Mouse (Mus musculus): Measurements from ENCODE around the gene 2310046K23Rik. TPM values are rescaled to one million over a fixed set of nuclear protein-coding genes. Genes with fewer than 3 reads are reported as not detected.

Gene 2310046K23Rik
- not detected in 2 replicates for polyA plus RNA-seq (2015; fragmentation: Nextera tagmentation; extraction: Ambion mirVana)

DNA sequence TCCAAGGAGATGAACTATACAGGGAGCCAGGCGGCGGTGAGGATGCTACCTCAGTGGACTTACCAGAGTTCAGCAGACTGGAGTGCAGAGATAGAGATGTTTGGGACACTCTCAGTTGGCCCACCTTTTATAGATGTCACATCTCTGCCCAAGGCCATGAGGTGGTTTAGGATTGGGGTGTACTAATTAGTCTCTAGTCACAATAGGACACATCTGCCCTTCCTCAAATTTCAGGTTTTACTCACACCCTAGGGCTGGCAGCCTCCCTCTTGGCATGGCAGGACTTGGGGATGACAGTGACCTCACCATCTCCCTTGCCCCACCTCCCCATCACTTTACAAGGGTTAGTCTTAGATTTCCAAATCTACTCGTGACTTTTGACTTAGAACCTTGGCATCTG is at the start of gene 2310046K23Rik:
TSS of gene 2310046K23Rik (minus strand) at position 101 of the 400 bp plus-strand sequence.

DNA sequence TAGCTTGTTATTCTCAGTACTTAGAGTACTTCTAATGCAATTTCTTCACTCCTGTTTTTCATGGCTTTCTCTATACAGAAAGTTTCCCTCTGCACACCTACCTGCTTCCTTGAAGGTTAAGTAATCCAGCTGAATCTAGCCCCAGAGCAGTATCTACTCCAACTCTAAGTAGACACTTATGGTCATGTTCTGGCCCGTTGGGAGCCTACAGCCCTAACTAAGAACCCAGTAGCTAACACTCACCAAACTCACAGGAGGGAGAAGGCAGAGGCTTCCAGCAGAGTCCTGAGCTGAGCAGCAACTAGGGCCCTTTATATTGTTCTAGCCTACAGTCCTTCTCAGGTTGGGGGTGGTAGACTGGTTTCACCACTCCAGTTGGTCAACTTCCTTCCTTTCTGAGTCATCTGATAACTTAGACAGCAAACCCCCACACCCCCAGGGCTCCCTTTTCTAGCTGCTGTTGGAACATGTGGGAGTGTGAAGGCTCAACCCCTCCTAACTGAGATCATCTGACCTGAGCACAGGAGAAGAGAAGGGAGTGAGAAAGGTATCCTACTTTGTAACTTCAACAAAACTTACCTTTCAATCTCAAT is 39.2 kb upstream of the 2310046K23Rik start, which contains the start of gene Ivl:
TSS of gene Ivl (minus strand) at position 287 of the 593 bp plus-strand sequence.

DNA sequence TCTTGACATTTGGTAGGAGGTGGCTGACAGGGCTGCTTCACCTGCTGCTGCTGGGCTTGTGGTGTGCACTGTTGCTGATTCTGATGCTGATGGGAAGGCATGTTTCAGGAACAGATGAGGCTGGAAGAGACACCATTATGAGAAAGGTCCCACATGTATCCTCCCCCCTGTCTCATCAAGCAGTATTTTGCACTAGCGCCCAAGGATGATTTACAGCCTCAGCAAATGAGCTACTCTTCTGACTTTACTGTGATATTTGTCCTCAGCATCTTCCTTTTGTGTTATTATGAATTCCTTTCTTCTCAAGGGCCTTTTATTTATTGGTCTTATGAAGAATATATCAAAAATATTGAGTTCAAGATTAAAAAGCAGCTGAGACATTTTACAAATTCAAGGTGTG is 33.9 kb downstream of the 2310046K23Rik start, which contains the start of gene Sprr4:
TSS of gene Sprr4 (minus strand) at position 101 of the 400 bp plus-strand sequence.

DNA sequence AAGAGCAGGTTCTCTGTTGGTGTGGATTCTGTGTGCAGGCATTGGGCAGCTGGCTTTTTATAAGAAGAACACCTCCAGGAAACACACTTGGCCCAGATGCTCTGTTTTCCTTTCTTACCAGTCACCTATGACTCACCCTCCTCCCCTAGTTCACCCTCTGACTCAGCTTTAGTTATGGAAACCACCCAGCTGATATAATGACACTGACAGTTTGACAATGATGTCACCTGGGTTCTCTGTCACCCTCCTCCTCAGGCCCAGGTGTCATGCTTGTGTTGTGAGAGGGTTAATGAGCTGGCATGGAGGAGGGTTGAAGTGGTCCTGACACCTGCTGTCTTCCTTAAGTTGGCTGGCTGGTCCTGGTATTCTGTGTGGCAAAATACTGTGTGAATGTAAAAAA is 48.4 kb downstream of the 2310046K23Rik start, which contains the start of gene Sprr1a:
TSS of gene Sprr1a (minus strand) at position 33 of the 400 bp plus-strand sequence.

Other genes with a start within 250 kb of the 2310046K23Rik start
- 744 and 757 TPM in 2 replicates for gene Sprr2a3, start 249.1 kb downstream of the 2310046K23Rik start, polyA plus RNA-seq (2015; fragmentation: Nextera tagmentation; extraction: Ambion mirVana)
- 0.29 TPM in 1 of 2 replicates, not detected in the other for gene Sprr2b, start 217.9 kb downstream of the 2310046K23Rik start, polyA plus RNA-seq (2015; fragmentation: Nextera tagmentation; extraction: Ambion mirVana)
- gene Sprr2d, start 195.4 kb downstream of the 2310046K23Rik start, polyA plus RNA-seq (2015; fragmentation: Nextera tagmentation; extraction: Ambion mirVana): 0.19 TPM in 1 of 2 replicates, not detected in the other
- gene Sprr2e, start 182.4 kb downstream of the 2310046K23Rik start, polyA plus RNA-seq (2015; fragmentation: Nextera tagmentation; extraction: Ambion mirVana): not detected in 2 replicates
- gene Sprr2f, start 169.3 kb downstream of the 2310046K23Rik start, polyA plus RNA-seq (2015; fragmentation: Nextera tagmentation; extraction: Ambion mirVana): 0.65 TPM in 1 of 2 replicates, not detected in the other
- gene Sprr2h, start 148.8 kb downstream of the 2310046K23Rik start, polyA plus RNA-seq (2015; fragmentation: Nextera tagmentation; extraction: Ambion mirVana): 0.35 and 0.52 TPM in 2 replicates
- not detected in 2 replicates for gene Sprr2i, start 126.5 kb downstream of the 2310046K23Rik start, polyA plus RNA-seq (2015; fragmentation: Nextera tagmentation; extraction: Ambion mirVana)
- gene Sprr2j-ps, start 116.4 kb downstream of the 2310046K23Rik start, polyA plus RNA-seq (2015; fragmentation: Nextera tagmentation; extraction: Ambion mirVana): not detected in 2 replicates
- 5.9 and 6.0 TPM in 2 replicates for gene Gm9774, start 105.1 kb downstream of the 2310046K23Rik start, polyA plus RNA-seq (2015; fragmentation: Nextera tagmentation; extraction: Ambion mirVana)
- 0.71 TPM in 1 of 2 replicates, not detected in the other for gene Sprr2k, start 101.9 kb downstream of the 2310046K23Rik start, polyA plus RNA-seq (2015; fragmentation: Nextera tagmentation; extraction: Ambion mirVana)
- not detected in 2 replicates for gene Sprr1b, start 95.7 kb downstream of the 2310046K23Rik start, polyA plus RNA-seq (2015; fragmentation: Nextera tagmentation; extraction: Ambion mirVana)
- 0.73 and 0.78 TPM in 2 replicates for gene Sprr3, start 75.8 kb downstream of the 2310046K23Rik start, polyA plus RNA-seq (2015; fragmentation: Nextera tagmentation; extraction: Ambion mirVana)
- 3,851 and 3,973 TPM in 2 replicates for gene Sprr1a, start 48.6 kb downstream of the 2310046K23Rik start, polyA plus RNA-seq (2015; fragmentation: Nextera tagmentation; extraction: Ambion mirVana)
- gene Sprr4, start 34.0 kb downstream of the 2310046K23Rik start, polyA plus RNA-seq (2015; fragmentation: Nextera tagmentation; extraction: Ambion mirVana): not detected in 2 replicates
- gene Ivl, start 39.2 kb upstream of the 2310046K23Rik start, polyA plus RNA-seq (2015; fragmentation: Nextera tagmentation; extraction: Ambion mirVana): 142 and 152 TPM in 2 replicates
- not detected in 2 replicates for gene Smcp, start 54.5 kb upstream of the 2310046K23Rik start, polyA plus RNA-seq (2015; fragmentation: Nextera tagmentation; extraction: Ambion mirVana)
- 0.31 TPM in 1 of 2 replicates, not detected in the other for gene 2210017I01Rik, start 73.0 kb upstream of the 2310046K23Rik start, polyA plus RNA-seq (2015; fragmentation: Nextera tagmentation; extraction: Ambion mirVana)
- 2.0 and 3.0 TPM in 2 replicates for gene Lce6a, start 87.1 kb upstream of the 2310046K23Rik start, polyA plus RNA-seq (2015; fragmentation: Nextera tagmentation; extraction: Ambion mirVana)
- gene Lce1a1, start 113.8 kb upstream of the 2310046K23Rik start, polyA plus RNA-seq (2015; fragmentation: Nextera tagmentation; extraction: Ambion mirVana): 0.19 TPM in 1 of 2 replicates, not detected in the other
- gene Lce1b, start 122.4 kb upstream of the 2310046K23Rik start, polyA plus RNA-seq (2015; fragmentation: Nextera tagmentation; extraction: Ambion mirVana): not detected in 2 replicates
- gene Lce1a2, start 135.8 kb upstream of the 2310046K23Rik start, polyA plus RNA-seq (2015; fragmentation: Nextera tagmentation; extraction: Ambion mirVana): not detected in 2 replicates
- not detected in 2 replicates for gene Lce1c, start 144.7 kb upstream of the 2310046K23Rik start, polyA plus RNA-seq (2015; fragmentation: Nextera tagmentation; extraction: Ambion mirVana)
- gene Lce1d, start 152.7 kb upstream of the 2310046K23Rik start, polyA plus RNA-seq (2015; fragmentation: Nextera tagmentation; extraction: Ambion mirVana): not detected in 2 replicates
- not detected in 2 replicates for gene Lce1e, start 174.6 kb upstream of the 2310046K23Rik start, polyA plus RNA-seq (2015; fragmentation: Nextera tagmentation; extraction: Ambion mirVana)
- not detected in 2 replicates for gene Lce1f, start 185.8 kb upstream of the 2310046K23Rik start, polyA plus RNA-seq (2015; fragmentation: Nextera tagmentation; extraction: Ambion mirVana)
- gene Gm38119, start 204.6 kb upstream of the 2310046K23Rik start, polyA plus RNA-seq (2015; fragmentation: Nextera tagmentation; extraction: Ambion mirVana): not detected in 2 replicates
- gene Lce1g, start 217.8 kb upstream of the 2310046K23Rik start, polyA plus RNA-seq (2015; fragmentation: Nextera tagmentation; extraction: Ambion mirVana): not detected in 2 replicates
- not detected in 2 replicates for gene Lce1h, start 230.6 kb upstream of the 2310046K23Rik start, polyA plus RNA-seq (2015; fragmentation: Nextera tagmentation; extraction: Ambion mirVana)
- gene Lce1i, start 244.4 kb upstream of the 2310046K23Rik start, polyA plus RNA-seq (2015; fragmentation: Nextera tagmentation; extraction: Ambion mirVana): not detected in 2 replicates